Mouse (Mus musculus) ES-E14 (cell line): ENCODE data around the gene Lrrc41.
A peak's percentile ranks its signal among the peaks of the same experiment; 100 is the strongest.

Experiments used
- CHD2 ChIP-seq: IDR thresholded peaks from 2 replicates; pipeline ENCODE4 v1.6.1; 2014; ENCODE audit warnings: mild to moderate bottlenecking, low read depth, low read length, inconsistent platforms
- ZNF384 ChIP-seq: IDR thresholded peaks from 2 replicates; pipeline ENCODE4 v1.6.1; 2012; ENCODE audit warnings: low read depth, low read length, inconsistent platforms

DNA sequence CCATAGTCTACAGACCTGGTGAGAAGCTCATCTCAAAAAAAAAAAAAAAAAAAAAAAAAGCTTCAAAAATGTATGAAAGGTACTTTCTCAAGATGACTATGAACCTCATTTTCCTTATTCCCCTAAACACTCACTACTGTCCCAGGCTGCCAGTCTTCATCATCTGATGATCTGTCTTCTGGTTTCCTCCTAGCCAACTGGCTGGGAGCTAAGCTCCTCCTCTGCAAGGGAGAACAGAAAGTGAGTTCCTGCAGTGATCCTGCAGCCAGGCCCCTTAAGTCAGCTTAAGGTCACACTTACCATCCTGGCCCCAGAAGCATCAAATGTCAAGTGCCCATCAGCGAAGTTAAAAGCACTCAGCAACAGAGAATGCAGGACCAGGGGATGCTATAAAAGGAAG is 47.7 kb downstream of the Lrrc41 start:
- peak; percentile 58 for TF ChIP-seq ZNF384
- no peak for TF ChIP-seq CHD2
